In the genomic region with DNA sequence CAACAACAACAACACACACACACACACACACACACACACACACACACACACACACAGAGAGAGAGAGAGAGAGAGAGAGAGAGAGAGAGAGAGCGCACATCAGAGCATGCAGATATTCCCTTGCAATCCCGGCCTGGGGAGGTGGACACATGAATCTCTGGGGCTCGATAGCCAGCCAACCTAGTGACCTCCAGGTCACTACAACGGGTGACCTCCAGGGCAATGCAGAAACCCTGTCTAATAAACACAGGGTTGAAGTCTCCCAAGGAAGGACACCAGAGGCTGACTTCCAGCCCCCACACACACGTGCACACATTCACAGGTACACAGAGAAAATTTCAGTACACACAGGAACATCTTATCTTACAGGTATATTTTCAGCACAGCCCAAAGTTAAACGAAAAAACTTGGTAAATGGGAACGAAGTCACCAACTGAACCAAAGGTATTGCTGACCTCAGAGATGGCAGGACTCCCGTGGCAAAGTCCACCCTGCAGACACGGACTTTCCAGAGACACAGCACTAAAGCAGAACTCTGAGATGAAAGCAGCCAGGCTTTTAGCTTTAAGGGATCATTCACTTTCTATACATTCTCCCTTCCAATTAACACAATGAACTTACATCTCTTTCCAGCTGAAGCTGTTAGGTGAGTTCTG, we compare ENCODE assay signal across 20 mouse cellular contexts. TPM values are rescaled to one million over a fixed set of nuclear protein-coding genes. Genes with fewer than 3 reads are reported as not detected.
DNase-seq lines count a peak whose midpoint lies in the region; ATAC-seq and TF ChIP-seq lines count a peak whose summit lies in the region.
"Had no signal": no experiment of that assay in that cellular context is flagged by ENCODE, and none has a peak within 500 bp of the region (broad histone marks: within the 10 kb centered on the region; RNA-seq: fewer than 3 reads in every experiment).

No protein-coding gene starts in this region.

- peaks cover 13% of the 10 kb centered on the region for H3K4me1 ChIP-seq in liver, adult 2 months (ENCODE audit: control insufficient read depth, insufficient read depth, low read length)
- no peaks in the 10 kb centered on the region for H3K4me1 ChIP-seq in liver, embryonic 11.5 days (replicated peaks; ENCODE audit: control insufficient read depth, insufficient read depth, low read length)
- peaks cover 15% of the 10 kb centered on the region; the same call in 1 of the 2 replicates for H3K4me1 ChIP-seq in kidney, embryonic 15.5 days
- peaks cover 10% of the 10 kb centered on the region; the same call in 1 of the 2 replicates for H3K4me1 ChIP-seq in liver, embryonic 13.5 days (replicated peaks)
- H3K4me1 ChIP-seq in midbrain, embryonic 13.5 days (replicated peaks), result no peaks in the 10 kb centered on the region
- H3K4me1 ChIP-seq: hindbrain, embryonic 13.5 days had no signal

- H3K4me3 ChIP-seq in liver, adult 2 months (ENCODE audit: insufficient read depth, low read depth, low read length), result no peak overlapping the region
- no peak overlapping the region for H3K4me3 ChIP-seq in liver, embryonic 11.5 days (ENCODE audit: low read depth, low read length)
- no peak overlapping the region for H3K4me3 ChIP-seq in kidney, embryonic 15.5 days (replicated peaks)
- no peak overlapping the region for H3K4me3 ChIP-seq in liver, embryonic 13.5 days (replicated peaks)
- no peak overlapping the region for H3K4me3 ChIP-seq in midbrain, embryonic 13.5 days (replicated peaks)
- H3K4me3 ChIP-seq: heart, embryonic 13.5 days; hindbrain, embryonic 13.5 days; left cerebral cortex, adult 2 months; limb, embryonic 15.5 days had no signal

- peaks cover 22% of the 10 kb centered on the region; the same call in 1 of the 2 replicates for H3K79me2 ChIP-seq in liver, adult 2 months (ENCODE audit: control insufficient read depth, insufficient read depth, low read length)

- H3K27me3 ChIP-seq in liver, adult 2 months (ENCODE audit: control insufficient read depth, insufficient read depth, low read length), result no peaks in the 10 kb centered on the region
- H3K27me3 ChIP-seq in liver, embryonic 11.5 days (replicated peaks; ENCODE audit: control insufficient read depth, insufficient read depth, low read length), result no peaks in the 10 kb centered on the region
- H3K27me3 ChIP-seq in kidney, embryonic 15.5 days, result no peaks in the 10 kb centered on the region
- no peaks in the 10 kb centered on the region for H3K27me3 ChIP-seq in liver, embryonic 13.5 days
- H3K27me3 ChIP-seq in midbrain, embryonic 13.5 days, result no peaks in the 10 kb centered on the region
- H3K27me3 ChIP-seq: heart, embryonic 13.5 days; hindbrain, embryonic 13.5 days; limb, embryonic 15.5 days had no signal

- no peak for ATAC-seq in liver, embryonic 11.5 days (replicated peaks; ENCODE audit: low FRiP score)
- no peak for ATAC-seq in kidney, embryonic 15.5 days (replicated peaks; ENCODE audit: low FRiP score)
- ATAC-seq in liver, embryonic 13.5 days (ENCODE audit: low read depth), result 0 out of 2 replicates have a peak, but pooled peaks have one; percentile 39
- ATAC-seq in midbrain, embryonic 13.5 days, result no peak
- ATAC-seq: activated CD4-positive, CD25-positive, alpha-beta regulatory T cell, adult 4 months had no signal

- H3K4me2 ChIP-seq in liver, embryonic 11.5 days, result no peak overlapping the region
- H3K4me2 ChIP-seq in kidney, embryonic 15.5 days, result no peak overlapping the region
- no peak overlapping the region for H3K4me2 ChIP-seq in liver, embryonic 13.5 days
- no peak overlapping the region for H3K4me2 ChIP-seq in midbrain, embryonic 13.5 days (replicated peaks)
- H3K4me2 ChIP-seq: heart, embryonic 13.5 days; hindbrain, embryonic 13.5 days; limb, embryonic 15.5 days had no signal

- no peak for TF ChIP-seq CTCF in liver, adult 2 months (IDR thresholded peaks at IDR 0.05; ENCODE audit: low read depth, low read length)

- TF ChIP-seq POLR2A in liver, adult 2 months (IDR thresholded peaks at IDR 0.05; ENCODE audit: extremely low read depth, insufficient read depth, low read length), result no peak

- DNase-seq in liver, adult 2 months (ENCODE audit: extremely low read depth, low read depth, low spot score), result peak; percentile 92
- DNase-seq in liver, embryonic 11.5 days (ENCODE audit: low spot score), result no peak
- DNase-seq in liver, embryonic 13.5 days, result no peak
- no peak for DNase-seq in heart, postnatal 4 days
- no peak for DNase-seq in adrenal gland, postnatal 10 days
- DNase-seq: adrenal gland, postnatal 14 days; cerebellum, adult 2 months; forebrain, postnatal 0 days; gastrocnemius, postnatal 14 days; heart, adult 11 months; heart, postnatal 14 days; left cerebral cortex, postnatal 4 days had no signal

- peak overlapping the region; percentile 73 for H3K27ac ChIP-seq in liver, adult 2 months (replicated peaks; ENCODE audit: insufficient read depth, low read depth, low read length)
- H3K27ac ChIP-seq in liver, embryonic 11.5 days (ENCODE audit: low read depth, low read length), result no peak overlapping the region
- H3K27ac ChIP-seq in kidney, embryonic 15.5 days, result peak overlapping the region; percentile 41; the same call in 1 of the 2 replicates
- no peak overlapping the region for H3K27ac ChIP-seq in liver, embryonic 13.5 days
- H3K27ac ChIP-seq in midbrain, embryonic 13.5 days, result no peak overlapping the region
- H3K27ac ChIP-seq: heart, embryonic 13.5 days; hindbrain, embryonic 13.5 days; left cerebral cortex, adult 2 months; macrophage had no signal

- 25% methylated on average over 9 of the region's 9 CpGs for WGBS in liver, adult 2 months
- 68% methylated on average over 9 of the region's 9 CpGs for WGBS in liver, embryonic 11.5 days
- 55% methylated on average over 9 of the region's 9 CpGs for WGBS in kidney, embryonic 15.5 days
- WGBS in liver, embryonic 13.5 days (ENCODE audit: insufficient replicate concordance), result 68% methylated on average over 8 of the region's 9 CpGs
- WGBS in midbrain, embryonic 13.5 days, result 81% methylated on average over 9 of the region's 9 CpGs

- H3K36me3 ChIP-seq in liver, adult 2 months (ENCODE audit: control insufficient read depth, insufficient read depth, low read length), result no peaks in the 10 kb centered on the region
- peaks cover 4% of the 10 kb centered on the region for H3K36me3 ChIP-seq in liver, embryonic 11.5 days (ENCODE audit: control insufficient read depth, insufficient read depth, low read length)
- peaks cover 24% of the 10 kb centered on the region for H3K36me3 ChIP-seq in kidney, embryonic 15.5 days
- H3K36me3 ChIP-seq in liver, embryonic 13.5 days, result peaks cover 31% of the 10 kb centered on the region
- peaks cover 12% of the 10 kb centered on the region for H3K36me3 ChIP-seq in midbrain, embryonic 13.5 days

- no peak overlapping the region for H3K9ac ChIP-seq in liver, adult 2 months (ENCODE audit: low read depth, low read length)
- no peak overlapping the region for H3K9ac ChIP-seq in liver, embryonic 11.5 days (ENCODE audit: low read depth, low read length)
- no peak overlapping the region for H3K9ac ChIP-seq in kidney, embryonic 15.5 days
- no peak overlapping the region for H3K9ac ChIP-seq in liver, embryonic 13.5 days
- no peak overlapping the region for H3K9ac ChIP-seq in midbrain, embryonic 13.5 days (replicated peaks)
- H3K9ac ChIP-seq: forebrain, postnatal 0 days; heart, embryonic 13.5 days; hindbrain, embryonic 13.5 days; limb, embryonic 15.5 days had no signal

- no peaks in the 10 kb centered on the region for H3K9me3 ChIP-seq in liver, embryonic 11.5 days (ENCODE audit: control insufficient read depth, low read length)
- no peaks in the 10 kb centered on the region for H3K9me3 ChIP-seq in kidney, embryonic 15.5 days (replicated peaks)
- H3K9me3 ChIP-seq in liver, embryonic 13.5 days (replicated peaks), result no peaks in the 10 kb centered on the region
- H3K9me3 ChIP-seq in midbrain, embryonic 13.5 days, result no peaks in the 10 kb centered on the region
- H3K9me3 ChIP-seq: heart, embryonic 13.5 days; hindbrain, embryonic 13.5 days; limb, embryonic 15.5 days had no signal

RNA-seq across cellular contexts. Expression of a gene that starts 40.8 kb away (rescaled TPM):
- 1.7 TPM in 2 replicates for total RNA-seq in liver, adult 2 months (2014; rRNA removed)
- polyA plus RNA-seq in liver, adult 2 months (2012; rRNA removed), result 1.9 TPM in 2 replicates
- polyA plus RNA-seq in liver, embryonic 11.5 days (2014; fragmentation: Nextera tagmentation; extraction: Ambion mirVana), result 13.5 and 13.7 TPM in 2 replicates
- 14.6 and 15.4 TPM in 2 replicates for polyA plus RNA-seq in kidney, embryonic 15.5 days (2015; fragmentation: Nextera tagmentation; extraction: Ambion mirVana)
- polyA plus RNA-seq in liver, embryonic 13.5 days (2015; fragmentation: Nextera tagmentation; extraction: Ambion mirVana), result 5.4 and 6.9 TPM in 2 replicates
- 10 to 100 TPM; 15.9 to 18.4 TPM for total RNA-seq in heart, postnatal 4 days (2021)
- total RNA-seq in adrenal gland, postnatal 10 days (2021), result 10 to 100 TPM; 12.4 to 14.4 TPM
- 7.0 and 7.6 TPM in 2 replicates for polyA plus RNA-seq in midbrain, embryonic 13.5 days (2015; fragmentation: Nextera tagmentation; extraction: Ambion mirVana)

Comparison
In these comparisons a context has a peak if more than half of its experiments do, and no peak if none do; other contexts are left out.
1. H3K27ac ChIP-seq: peak in liver, adult 2 months (single experiment) and kidney, embryonic 15.5 days (single experiment); none in liver, embryonic 11.5 days (single experiment), liver, embryonic 13.5 days (single experiment) and midbrain, embryonic 13.5 days (single experiment).